Mouse (Mus musculus) liver, adult (tissue): ENCODE results near the gene Smu1.
A peak's percentile ranks its signal among the peaks of the same experiment; 100 is the strongest.

Source experiments
- GATA4 ChIP-seq: IDR thresholded peaks from 2 replicates; pipeline ENCODE4 v1.6.1; 2014; ENCODE audit warnings: mild to moderate bottlenecking, low read length; ENCODE audit not compliant: insufficient replicate concordance

Smu1 gene

DNA sequence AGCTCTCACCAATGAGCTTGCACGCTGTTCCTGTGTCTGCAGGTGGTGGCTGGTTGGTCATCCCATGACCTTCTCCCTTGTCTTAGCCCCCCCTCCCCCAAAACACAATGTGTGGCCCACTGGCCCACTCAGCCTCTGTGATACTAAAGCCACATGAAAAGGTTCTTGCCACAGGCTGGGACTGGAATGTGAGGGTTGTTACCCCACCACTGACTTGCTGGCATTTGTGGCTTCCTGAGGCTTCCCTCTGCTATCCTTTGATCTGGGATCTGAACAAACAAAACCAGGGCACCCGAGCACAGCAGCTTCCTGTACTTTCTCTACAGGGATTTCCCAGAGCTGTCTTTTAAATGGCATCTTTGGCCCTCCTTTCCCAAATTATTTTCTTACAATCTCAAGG lies 19.4 kb upstream of the Smu1 start:
- no peak for TF ChIP-seq GATA4

DNA sequence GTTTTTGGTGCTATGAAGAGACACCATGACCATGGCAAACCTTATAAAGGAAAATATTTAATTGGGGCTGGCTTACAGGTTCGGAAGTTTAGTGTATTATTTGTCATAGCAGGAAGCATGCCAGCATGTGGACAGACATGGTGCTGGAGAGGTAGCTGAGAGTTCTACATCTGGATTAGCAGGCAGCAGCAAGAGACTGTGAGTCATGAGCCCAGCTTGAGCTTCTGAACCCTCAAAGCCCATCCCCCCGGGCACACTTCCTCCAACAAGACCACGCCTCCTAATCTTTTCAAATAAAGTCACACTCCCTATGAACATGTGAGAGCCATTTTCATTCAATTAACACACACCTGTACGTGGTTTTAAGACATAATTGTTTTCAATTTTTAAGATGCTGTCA lies 18.7 kb upstream of the Smu1 start:
- no peak for TF ChIP-seq GATA4

DNA sequence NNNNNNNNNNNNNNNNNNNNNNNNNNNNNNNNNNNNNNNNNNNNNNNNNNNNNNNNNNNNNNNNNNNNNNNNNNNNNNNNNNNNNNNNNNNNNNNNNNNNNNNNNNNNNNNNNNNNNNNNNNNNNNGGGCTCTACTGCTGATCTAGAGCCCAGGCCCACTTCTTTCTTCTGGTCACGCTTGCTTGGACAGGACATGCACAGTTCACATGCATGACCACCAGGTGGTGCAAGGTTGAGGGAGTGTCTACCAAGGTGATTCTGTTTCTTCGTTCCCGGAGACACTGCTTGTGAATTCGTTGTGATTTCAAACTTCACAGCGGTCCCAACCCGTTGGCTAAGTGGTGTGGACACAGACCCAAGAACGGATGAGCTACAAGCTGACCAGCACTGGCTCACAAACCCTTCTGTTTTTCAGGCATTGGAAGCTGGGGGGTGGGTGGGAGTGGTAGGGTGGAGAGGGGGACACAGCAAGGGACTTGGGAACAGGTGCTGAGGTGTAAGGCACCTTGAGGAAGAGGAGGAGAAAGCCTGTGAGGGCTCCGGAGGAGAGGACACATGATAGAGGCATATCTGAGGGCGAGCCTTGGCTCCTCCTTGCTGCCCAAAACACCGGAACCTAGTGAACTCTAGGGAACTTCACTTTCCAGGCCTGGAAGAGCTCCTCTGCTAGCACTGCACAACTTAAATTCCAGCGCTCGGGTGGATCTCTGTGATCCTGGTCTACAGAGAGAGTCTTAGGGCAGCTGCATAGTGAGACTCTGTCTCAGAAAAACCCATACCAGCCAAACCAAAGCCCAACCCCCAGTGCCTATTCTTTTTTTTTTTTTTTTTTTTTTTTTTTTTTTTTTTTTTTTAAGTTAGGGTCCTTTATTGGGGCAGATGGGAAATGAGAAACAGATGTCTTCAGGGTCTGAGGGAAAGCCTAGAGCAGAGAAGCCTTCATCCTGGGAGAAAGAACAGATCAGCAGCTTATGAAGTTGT lies 16.8 kb upstream of the Smu1 start:
- no peak for TF ChIP-seq GATA4

DNA sequence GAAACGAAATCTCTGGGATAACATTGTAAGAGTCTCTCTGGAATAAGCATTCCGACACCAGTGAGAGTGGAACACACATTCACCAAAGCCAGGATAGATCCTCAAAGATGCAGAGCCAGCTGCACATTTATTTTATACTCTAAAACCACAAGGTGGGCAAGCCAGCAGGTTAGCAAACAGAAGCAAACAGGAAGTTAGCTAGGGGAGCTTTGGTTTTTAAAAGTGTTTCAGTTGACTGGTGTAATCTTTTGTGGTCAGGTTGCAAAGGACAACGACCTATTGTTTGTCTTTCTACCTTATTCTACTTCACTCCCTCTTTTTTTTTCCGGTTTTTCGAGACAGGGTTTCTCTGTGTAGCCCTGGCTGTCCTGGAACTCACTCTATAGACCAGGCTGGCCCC lies 2.2 kb upstream of the Smu1 start:
- no peak for TF ChIP-seq GATA4

DNA sequence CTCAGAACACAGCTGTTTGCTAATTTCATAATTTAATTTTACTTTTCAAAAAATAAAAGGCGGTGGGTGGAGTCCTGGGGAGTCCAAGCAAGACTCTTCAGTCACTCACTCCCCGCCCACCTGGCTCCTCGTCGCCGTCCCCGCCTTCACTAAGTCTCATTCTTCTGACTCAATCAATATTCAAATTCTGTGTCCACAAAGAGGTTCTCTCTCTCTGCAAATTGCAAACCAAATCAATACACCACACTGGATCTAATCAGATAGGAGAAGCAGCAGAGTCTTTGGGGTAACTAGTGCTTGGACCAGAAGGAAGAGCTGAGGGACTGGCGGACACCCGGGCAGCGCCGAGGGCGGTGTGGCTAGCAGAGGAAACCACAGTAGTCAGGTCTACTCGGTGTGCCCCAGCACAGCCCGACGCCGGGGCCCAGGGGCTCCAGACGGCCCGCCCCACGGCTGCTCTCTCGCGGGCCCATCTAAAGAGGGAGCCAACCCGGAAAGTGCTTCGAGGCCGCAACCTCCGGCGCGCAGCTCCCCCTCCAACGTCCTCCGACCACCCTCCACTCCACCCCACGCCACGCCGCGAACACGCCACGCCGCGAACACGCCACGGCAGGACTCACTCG lies 455 bp downstream of the Smu1 start:
- no peak for TF ChIP-seq GATA4

DNA sequence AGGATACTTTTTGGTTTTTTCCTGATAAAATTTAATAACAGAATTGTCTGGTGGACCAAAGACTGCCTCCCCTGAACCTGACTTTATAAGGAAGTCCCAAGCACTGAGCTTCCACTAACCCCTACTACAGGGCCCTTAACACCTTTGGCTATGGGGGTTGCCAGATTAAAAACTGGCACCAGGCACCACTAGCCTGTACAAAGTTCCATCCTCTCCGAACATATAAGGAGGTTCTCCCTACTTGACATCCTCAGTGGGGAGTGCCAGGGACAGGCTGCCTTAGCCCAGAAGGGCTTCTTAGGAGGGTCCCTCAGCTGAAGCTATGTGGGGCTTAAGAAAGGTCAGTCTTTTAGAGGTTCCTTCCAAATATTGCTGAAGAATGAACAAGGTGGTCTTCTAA lies 22.4 kb downstream of the Smu1 start:
- no peak for TF ChIP-seq GATA4

DNA sequence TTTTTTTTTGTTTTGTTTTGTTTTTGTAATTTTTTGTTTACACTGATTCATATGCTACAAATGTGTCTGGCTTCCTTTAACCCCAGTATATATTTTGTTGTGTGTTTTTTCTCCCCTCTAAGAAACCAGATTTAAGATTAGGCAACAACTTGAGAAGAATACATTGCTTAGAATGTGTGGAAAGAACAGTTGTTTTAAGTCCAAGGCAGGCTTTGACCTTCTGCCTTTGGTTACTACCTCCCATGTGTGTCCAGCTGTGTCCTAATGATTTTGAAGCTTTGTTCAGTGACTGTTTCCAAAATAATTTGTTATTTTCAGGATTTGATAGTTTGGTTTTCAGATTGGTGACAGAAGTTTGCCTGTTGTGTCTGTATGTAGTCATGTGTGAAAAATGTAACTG lies 26.5 kb downstream of the Smu1 start:
- no peak for TF ChIP-seq GATA4

DNA sequence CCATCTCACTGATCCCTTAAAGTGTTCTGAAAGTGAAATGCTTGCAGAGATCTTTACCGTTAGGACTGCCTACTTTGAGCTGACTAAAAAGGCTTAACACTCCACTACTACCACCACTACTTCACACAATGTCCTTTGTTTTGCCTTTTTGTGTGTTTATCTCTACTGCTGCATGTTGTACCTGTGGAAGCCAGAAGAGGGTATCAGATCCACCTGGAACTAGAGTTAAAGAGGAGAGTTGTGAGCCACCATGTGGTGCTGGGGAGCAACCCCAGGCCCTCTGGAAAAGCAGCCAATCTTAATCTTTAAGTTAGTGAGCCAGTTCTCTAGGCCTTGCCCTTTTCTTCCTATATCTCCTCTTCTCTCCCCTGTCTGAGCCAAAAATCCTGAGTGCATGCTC lies 30.5 kb downstream of the Smu1 start:
- no peak for TF ChIP-seq GATA4

DNA sequence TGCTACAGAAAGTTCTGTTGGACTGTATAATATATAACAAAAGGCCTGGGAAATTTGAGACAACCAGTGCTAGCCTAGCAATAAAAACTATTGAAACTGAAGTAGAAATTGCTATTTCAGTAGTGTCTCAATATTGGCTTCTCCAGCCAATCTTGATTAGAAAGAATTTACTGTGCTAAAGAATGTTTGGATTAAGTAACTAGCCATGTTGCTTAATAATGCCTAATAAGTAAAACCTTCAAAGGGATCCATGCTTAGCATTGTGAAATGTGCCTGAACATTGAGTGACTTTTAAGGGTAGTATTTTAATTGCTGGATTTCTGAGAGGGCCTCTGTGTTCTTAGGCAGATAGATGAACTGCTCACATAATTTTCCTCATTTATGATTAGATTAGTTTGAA lies 32.2 kb downstream of the Smu1 start:
- TF ChIP-seq GATA4, result peak; percentile 74

DNA sequence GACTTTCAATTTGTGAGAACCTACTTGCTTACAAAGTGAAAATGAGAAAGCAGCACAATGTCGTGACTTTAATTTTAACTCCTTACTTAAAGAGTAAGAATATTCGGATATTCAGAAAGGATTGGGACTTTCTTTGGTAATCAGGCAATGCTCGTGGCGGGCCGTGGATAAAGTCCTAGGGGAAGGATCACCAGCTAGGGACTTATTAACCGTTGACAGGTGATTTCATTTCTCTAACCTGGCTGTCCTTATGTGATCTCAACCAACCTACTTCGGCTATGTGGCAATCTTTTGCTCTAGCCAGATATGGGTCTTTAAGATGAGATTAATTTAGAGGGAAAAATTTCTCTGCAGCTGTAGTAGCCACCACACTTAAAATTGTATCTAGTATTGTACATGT lies 32.6 kb downstream of the Smu1 start:
- TF ChIP-seq GATA4, result no peak

DNA sequence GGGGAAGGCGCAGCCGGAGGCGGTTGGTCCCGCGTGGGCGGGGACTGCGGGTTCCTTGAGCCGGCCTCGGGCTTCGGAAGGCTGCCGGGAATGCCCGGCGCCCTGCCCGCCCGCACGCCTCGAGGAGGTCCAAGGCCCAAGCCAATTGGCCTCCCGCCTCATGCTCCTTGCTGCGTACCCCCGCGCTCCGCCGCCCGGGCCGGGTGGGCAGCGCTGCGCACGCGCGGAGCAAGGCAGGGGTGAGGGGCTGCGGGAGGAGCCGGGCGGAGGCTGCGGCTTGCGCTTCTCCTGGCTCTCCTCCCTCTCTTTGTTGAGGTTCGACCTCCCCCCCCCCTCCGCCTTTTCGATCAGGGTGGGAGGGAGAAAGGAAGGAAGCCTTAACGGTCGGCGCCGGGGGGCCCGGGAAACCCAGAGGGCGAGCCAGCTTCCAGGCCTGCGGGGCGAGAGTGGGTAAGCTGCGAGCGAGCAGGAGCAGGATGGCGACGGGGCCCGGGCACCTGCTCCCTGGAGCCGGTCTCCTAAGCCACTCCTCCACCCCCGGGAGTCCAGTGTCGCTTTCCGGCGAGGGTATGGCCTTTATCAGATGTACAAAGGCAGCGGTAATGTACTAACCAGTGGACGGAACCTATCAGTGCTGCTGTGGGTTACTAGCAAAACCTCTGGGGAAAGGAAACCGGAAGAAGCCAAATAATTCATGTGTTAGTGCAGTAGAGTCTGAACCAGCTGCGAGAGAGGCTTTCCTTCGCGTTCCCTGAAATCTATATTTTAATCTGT lies 34.8 kb downstream of the Smu1 start:
- TF ChIP-seq GATA4, result peak; percentile 31; the same call in 1 of the 2 replicates

DNA sequence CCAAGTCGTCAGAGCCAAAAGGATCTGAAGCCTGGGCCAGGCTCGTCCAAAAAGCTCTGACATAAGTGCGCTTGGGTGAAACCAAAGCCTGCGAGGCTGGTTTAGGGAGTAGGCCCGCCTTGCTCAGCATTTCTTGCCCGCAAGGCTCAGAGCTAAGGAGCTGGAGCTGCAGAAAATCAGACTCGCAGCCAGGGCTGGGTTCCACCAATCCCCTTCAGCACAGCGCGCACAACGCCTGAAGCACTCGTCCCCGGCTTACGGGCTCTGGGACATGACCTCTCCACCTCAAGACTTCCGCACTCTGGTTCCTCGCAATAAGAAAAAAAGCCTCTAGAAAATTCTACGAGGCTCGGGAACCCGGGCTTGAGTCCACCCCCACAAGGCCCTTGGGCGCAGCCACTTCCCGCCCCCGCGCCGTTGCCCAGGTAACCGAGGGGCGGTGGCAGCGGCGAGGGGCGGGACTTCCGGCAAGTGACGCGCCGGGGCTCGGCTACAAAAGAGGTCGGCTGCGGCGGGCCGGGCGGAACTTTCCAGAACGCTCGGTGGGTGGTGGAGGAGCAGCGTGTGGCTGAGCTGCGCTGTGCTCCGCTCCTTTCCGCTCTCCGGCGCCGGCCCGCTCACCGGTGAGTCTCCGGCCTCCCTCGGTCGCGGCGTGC lies 35.6 kb downstream of the Smu1 start, which contains the start of gene Dnaja1:
TSS of gene Dnaja1 (plus strand) at position 140 of the 656 bp plus-strand sequence.
- no peak for TF ChIP-seq GATA4

DNA sequence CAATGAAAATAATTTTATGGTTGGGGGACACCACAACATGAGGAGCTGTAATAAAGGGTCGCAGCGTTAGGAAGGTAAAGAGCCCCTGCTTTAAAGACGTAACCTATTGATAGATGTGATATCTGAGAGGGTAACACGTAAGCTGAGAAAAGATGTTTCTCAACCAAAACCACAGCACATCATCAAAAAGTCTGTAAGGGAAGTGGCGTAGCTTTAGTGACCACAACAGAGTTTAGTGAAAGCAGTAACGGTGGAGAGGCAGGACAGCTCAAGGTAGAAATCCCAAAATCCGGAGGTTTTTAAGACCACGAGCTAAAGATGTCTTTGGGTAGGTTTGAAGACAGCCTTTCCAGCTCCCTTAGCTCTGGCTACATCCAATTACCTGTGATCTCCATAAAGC lies 36.8 kb downstream of the Smu1 start:
- no peak for TF ChIP-seq GATA4

DNA sequence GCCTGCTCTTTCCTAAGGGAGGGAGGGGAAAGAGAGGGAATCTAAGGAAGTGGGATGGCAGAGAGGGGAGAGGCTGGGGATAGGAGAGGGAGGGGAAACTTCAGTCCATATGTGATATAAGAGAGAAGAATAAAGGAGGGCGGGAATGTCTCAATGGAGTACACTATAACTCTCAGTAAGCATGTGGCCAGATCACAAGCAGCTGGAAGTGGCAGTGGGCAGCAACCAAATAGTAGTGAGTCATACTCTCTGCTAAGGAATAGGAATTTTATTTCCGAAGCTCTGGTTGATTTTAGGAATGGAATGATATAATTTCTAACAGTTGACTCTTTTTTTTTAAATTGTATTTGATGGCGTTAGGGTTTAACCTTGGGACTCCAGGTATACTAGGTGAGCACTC lies 40.6 kb downstream of the Smu1 start:
- TF ChIP-seq GATA4, result no peak

DNA sequence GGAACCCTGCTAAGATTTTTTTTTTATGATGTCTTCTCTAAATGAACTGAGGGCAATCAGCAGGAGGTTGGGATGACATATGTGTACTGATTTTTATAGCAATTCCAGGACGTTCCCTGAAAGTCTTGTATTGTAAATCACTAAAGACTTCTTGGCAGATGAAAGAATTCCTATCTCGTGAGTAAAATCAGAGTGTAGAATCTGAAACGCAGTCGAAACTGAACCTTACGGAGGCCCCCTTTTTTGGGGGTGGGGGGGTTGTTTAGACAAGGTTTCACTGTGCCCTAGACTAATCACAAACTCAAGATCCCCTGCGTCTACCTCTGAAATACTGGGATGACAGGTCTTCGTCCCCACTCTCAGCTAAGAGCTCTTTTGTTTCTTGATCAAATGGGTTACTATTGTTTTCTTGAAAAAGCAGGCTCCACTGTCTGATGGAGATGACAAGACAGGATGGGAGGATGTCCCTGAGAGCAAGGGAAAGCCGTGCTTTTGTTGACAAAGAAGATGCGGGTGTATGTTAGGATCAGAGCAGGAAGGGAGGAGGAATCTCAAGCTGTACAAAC lies 53.9 kb downstream of the Smu1 start:
- TF ChIP-seq GATA4, result no peak
